Mouse (Mus musculus) fat pad, adult 2 months (tissue): ENCODE measurements at regions not wholly inside any gene's neighbourhood (a gene's known extent, or its start where the extent isn't known, plus 50 kb on each side); places are given as distances from the start of the nearest gene placed in this dataset.

Source experiments
- DNase-seq: peaks from one replicate; pipeline ENCODE4 v3.0.0-alpha.2; 2011; ENCODE audit warnings: low read depth, low spot score; ENCODE audit errors: extremely low read depth

DNA sequence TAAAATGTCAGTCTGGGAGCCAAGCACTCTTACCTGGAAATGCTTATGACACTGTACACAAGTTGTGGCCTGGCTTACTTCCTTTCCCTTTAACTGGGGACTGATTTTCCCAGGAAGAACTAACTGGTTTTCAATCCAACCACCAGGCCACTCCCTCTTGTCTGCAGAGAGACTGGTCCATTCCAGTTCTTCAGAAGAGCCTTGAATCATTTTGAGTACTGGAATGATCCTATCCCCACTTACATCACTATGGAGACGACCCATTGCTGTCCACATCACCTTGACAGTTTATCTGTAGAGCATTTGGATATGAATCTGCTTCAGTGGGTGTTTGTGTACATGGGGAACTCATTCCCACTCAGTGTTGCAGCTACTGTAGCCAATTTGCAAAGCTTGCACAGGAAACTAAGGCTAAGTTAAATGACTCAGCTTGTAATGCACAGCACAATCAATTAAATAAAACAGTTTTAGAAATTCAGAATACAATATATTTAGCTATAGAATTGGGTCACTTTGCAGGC lies 121.7 kb upstream of the Prep start:
- no peak for DNase-seq

DNA sequence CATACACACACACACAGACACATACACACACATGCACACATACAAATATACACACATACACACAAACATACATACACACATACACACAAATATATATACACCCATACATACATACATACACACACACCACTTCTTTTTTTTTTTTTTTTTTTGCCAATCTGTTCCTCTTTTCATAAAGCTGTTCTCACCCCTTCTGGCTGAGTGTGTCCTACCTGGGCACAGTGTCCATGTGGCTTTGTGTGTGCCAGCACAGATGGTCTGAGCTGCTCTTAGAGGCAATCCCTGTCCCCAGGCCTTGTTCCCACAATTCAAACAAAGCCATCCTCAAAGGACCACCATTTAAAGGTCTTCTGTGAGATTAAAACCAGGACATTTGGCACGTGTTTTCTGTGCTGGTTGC lies 127.6 kb upstream of the Prep start:
- DNase-seq = no peak

DNA sequence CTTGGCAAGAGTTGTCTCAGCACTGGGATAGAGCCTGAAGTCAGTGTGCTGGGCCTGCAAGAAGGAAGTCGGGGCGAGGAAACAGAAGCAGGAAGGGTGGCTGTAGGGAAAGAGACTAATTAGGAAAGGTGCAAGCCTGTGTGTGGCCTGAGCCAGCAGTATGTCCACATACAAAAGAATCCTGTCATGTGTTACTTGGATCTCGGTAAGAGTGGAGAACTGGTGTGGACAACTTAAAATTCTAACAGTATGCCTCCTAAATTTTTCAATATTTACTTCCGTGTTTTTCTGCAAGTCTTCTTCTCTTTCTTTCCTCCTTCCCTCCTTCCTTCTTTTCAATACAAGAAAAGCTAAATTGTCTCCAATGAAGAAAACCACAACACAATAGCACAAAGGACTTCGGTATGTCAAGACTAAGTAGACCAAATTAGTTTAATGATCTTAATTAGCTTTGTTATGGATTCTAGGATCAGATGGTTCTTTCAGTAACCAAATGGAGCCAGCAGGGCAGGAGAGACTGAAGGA lies 130.0 kb upstream of the Prep start:
- peak; percentile 31 for DNase-seq

DNA sequence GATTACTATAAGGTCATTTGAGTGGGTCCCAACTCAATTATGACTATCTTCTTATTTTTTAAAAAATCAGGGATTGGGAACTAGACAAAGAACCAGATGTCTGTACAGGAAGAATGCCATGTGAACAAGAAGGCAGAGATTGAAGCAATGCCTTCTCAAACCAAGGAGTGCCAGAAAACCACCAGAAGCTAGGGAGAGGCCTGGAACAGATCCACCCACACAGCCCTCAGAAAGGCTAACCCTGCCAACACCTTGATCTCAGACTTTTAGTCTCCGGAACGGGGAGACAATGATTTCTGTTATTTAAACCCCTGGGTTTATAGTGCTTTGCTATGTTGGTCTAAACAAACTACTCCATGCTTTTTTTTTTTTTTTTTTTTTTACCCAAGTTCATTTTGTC lies 136.2 kb upstream of the Prep start:
- no peak for DNase-seq

DNA sequence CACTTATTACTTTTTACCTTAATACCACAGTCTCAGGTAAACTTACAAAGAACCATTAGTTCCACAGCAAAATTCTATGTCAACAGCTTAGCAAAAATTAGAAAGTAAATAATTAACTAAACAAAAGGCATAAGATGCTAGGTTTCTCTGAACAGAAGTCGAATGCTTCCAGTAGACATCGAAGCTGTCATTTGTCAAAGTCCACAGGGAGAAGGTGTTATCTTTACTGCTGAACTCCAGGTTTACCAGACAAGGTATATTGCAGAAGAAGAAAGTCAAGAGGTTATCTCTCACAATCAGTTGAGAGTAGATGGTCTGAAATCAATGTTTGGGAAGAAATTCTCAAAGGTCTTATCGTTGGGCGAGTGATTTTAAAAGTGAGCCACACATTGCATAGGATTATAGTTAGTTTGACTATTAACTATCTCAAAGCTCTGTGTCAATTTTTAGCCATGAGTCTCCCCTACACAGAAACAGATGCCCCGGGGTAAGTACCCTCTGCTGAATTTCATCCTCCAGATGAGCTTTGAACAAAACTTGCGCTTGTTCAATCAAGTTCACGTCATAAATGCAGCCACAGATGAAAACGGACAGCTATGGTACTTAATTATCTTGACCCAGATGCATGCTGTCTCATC lies 153.1 kb upstream of the Prep start:
- DNase-seq = no peak

DNA sequence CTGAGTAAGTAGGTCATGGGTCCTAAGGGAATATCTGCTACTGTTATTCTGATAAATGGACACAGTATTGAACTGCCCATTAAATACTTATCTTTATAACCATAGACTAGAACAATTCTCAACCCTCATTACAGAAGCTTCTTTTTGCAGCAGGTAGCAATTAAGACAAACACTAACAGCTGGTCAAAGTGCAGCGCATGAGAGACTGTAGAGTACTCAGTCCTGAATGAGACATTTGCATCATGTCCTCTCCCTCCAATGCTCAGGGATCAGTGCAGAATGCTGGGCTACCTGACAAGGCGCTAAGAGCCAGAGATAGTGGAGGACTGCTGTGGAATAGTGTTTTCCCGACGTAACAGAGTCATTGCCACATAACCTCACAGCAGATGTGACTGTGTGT lies 162.5 kb upstream of the Prep start:
- no peak for DNase-seq

DNA sequence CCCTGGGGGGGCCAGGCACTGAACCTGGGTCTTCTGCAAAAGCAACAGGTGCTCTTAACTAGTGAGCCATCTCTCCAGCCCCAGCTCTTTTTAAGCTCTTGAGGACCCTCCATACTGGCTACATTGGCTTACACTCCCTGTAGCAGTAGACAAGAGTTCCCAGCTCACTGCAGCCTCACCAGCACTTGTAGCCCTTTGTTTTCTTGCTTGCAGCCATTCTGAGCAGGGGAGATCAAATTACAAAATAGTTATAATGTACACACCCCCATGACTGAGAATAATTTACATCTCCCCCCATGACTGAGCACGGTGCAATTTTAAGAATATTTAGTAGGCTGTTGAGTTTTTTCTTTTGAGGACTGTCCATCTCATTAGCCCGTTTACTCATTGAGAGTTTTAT lies 165.8 kb upstream of the Prep start:
- DNase-seq = no peak

DNA sequence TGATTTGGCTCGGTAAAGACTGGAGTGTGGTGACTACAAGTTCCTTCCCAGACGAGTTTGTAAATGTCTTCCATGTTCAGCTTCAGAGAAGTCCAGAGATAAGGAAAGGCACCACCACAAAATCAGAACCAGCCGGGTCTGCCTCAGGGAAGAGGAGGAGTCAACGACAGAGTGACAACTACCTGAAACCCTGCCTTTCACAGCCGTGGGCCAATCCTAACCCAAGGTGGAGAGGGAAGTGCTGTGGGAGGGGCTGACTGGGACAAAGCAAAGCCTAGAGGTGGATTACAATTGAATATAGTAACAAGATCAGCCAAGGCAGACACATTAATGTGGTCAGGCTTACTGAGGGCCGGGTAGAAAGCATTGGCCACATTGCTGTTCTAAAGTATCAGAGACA lies 174.9 kb upstream of the Prep start:
- DNase-seq = no peak

DNA sequence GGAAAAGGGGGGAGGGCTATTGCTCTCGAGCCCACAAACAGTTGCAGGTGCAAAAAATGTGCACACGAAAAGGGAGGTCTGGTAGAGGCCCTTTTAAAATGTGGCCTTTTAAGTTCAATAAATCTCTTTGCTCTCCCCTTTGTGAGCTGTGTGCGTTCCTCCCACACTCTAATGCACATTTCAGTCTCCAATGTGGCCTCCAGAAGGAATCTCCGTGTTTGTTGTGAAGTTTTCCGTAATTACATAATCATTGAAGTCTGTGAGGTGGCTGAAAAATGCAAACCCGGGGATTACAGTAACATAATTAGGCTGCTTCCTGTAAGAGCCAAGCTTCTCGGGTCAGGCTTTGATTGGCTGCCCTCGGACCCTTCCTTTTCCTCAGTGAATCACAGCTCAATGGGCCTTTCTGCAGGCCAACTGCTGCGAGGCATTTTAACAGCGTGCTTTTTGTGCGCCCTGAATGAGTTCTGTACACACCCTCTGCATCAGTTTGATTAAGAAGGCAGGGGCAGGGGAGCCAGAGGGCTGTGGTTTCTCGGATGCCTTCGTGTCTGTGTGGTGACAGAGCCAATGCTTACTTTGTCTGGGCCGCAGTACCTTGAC lies 179.8 kb upstream of the Prep start:
- DNase-seq = no peak

DNA sequence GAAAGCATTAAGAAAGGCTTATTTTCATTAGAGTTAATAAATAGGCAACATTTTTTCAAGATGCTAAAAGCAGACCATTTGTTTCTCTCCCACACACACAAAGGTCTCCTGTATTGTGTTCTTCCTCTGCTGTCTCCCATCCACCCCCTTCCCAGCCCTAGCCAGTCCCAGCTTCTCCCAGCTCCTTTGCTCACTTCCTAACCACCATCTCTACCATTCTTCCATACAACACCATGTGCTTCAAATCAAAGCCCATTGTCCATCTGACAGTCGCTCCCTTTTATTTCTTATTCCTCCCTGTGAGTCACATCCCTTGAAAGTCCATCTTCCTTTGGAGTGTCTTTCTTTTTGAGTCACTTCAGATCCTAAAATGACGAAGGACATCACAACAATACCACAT lies 185.0 kb upstream of the Prep start:
- no peak for DNase-seq

DNA sequence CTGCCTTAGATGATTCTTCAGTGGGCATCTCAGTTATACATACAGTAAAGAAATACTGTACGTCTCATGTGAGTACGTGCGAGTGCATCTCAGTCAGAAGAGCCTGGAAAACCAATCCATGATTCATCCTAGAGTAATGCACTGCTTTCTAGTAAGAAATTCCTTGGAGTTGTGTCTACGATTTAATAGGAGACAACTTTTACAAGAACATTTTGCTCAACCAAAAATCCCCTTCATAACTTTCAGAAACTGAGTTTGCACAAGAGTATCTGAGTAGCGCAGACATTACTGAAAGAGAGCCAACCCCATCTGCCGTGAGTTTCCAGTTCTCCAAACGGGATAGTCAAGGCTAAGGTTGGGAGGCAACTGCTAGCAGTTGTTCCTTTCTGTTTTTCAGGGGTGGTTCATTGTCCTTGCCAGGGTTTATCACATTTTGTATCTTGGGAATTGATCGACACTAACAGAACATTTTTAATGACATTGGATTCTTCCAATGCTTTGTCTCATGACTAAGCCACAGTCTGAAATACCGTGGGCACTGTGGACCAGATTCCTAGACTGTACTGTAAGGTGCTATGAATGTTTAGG lies 189.8 kb upstream of the Prep start:
- DNase-seq = peak; percentile 56

DNA sequence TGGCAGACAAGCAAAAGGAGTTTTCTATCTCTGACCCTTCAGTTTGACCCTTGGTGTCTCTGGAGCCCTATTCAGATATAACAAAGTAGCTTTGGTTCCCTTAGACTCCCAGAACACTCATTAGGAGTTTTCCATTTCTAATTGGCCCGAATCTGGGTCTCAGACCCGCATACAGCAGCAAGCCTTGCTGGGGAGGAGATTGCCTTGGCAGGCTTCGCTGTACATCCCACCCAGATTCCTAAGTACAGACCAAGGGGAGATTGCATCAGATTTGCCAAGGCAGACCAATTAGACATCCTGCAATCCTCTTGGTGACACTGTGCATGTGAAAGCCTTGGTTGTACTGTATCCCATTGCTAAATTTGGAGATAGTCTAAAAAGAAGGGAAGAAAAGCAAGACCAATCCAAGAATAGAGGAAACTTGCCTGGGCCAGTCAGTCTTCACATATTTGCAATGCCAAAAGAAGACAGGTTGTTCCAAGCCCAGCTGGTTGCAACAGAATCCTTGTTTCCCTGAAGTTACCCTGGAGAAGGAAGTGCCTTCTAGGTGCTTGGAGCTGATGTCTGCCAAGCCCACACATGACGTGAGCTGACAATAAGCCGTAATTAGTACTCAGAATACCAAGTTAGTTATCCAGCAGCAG lies 193.2 kb upstream of the Prep start:
- DNase-seq = peak; percentile 85

DNA sequence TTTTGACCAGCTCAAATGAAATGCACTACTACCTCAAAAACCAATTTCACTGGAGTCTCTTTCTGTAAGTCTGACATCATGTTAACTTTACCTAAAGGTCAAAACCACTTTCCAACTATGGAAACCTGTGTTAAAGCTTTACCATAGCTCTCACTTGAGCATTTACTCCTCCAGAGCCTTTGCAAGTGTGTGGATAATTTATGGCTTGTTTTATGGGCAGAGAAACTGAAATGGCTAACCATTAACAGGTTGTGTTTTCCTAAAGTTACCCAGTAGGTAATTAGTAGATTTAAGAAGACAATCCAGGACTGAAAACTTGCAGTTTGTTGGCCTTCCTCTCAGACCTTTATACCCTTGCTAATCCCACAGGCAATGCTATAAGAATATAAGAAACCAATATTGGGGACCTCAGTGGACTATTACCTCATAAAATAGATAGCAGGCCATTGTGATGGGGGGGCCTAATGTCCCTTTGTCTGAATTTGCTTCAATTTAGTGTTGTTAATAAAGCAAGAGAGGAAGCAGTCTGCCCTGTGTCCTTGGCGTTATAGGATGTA lies 202.7 kb upstream of the Prep start:
- no peak for DNase-seq

DNA sequence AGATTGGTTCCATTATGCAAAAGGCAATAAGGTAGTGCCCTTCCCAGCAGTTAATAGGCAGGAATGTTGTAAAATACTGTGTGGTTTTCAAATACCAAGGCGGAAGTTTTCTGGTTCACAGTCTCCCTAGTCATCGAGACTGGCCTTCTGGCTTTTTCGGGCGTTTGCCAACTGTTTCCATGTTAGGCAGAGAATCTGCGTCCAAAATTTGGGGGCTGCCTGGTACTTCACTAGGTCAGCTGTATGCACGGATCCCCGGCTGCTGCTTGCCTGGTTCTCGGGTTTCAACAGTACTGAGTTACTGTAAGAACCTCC lies 204.7 kb upstream of the Prep start:
- no peak for DNase-seq

DNA sequence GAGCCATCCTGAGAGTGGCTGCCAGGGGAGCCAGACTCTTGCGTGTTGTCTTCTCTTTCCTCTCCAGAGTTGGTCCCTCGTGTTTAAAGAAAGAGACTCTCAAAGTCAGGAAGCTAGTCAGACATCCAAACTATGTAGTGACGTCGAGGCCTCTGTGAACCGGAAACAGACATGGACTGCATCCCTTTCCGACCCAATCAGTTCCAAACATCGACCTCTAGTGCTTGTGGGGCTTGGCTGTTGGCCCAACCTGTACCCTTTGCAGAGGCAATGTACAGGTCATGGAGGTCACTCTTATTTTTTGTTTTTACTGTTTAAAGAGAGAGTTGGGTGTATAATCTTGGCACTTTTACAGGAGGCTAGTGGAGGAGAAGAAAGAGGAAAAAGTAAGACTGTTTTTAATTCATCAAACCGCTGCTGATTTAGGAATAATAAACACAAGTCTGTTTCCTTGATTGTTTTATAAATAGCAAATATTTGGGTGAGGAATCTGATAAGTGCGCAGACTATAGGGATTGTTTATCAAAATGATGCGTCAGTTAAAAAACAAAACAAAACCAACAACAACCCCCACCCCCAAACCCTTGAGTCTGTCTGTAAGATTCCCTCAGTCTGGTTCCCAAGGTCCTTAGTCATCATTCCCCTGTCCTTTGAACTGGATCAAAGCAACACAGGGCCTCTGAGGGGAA lies 205.2 kb upstream of the Prep start:
- DNase-seq = no peak

DNA sequence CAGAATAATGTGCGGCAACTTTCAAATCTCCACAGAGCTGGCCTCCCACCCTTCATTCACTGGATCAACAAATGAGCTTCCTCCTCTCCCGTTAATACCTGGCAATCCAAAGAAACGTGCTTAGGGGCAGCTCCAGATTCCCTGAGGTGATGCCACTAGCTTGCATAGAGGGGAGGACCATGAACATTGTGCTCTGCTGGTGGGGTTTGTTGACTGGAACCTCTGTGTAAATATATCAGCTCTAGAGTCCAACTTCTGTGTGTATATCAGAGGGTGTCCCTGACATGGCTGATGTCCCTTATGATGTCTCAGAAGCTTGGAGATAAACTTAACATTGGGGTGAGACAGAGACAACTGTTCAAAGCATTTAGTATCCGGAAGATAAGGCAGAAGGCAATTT lies 209.6 kb upstream of the Prep start:
- no peak for DNase-seq

DNA sequence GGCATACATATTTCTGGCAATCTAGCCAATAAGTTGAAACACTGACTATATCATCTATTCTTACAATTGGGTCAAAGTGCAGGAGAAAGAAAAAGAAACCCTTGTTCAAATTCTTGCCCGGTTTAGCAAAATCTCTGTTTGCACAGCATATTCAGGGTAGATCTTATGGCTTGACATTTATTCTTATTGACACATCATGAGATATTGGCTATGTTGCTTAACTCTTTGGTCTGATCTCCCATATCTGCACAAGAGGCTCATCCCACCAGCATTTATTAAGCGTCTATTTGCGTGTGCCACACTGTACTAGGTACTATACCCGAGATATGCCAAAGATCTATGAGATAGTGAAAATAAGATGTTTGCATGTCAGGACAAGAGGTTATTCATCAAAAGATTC lies 212.9 kb upstream of the Prep start:
- DNase-seq = no peak

DNA sequence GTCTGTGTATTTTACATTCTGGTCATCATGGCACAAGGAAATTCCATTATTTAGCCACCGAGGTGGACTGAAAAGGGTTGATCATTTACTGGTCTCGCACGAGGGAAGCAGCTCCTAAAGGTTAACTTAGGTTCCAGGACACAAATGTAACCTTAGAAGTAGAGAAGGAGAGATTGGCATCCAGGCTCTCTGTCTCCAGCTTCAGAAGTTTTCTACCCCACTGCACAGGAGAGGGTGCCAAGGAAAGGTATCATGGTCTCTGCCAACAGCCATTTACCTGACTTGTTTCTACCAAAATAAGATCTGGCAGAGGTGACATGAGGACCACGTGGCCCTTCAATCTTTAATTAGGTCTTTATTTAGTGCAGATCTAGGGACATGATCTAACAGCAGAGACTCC lies 218.0 kb upstream of the Prep start:
- DNase-seq = no peak

DNA sequence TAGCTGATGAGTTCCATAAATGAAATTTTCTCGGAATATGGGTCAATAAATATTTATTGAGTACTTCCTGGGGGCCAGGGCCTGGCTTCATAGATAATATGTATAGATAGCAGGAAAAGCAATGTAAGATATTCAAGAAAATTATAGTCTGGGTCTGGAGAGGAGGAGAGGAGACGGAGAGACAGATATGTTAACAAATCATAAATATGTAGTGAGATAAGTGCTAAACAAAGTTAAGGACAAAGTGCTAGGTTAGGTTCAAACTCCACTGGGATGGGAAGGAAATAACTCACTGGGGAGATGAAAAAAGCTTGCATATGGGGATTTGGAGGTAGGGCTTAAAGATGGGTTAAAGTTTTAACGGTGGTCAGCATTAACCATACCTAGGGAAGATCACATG lies 220.2 kb upstream of the Prep start:
- DNase-seq = no peak

DNA sequence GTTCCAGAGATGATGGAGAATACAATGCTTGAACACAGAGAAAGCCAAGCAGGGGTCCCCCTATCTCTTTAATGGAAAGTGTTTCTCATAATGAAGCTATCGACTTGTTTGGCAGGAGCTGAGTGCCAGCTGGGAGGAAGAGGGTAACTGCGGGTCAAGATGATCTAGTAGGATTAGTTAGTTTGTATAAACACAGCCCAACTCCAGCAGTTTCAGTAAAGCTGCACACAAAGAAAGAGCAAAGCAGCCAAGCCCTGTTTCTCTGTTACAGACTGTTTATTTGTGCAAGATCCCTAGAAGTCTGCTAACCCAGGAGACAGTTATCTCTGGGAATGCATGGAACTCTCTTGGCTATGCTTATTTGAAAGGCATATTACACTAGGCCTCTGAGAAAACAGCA lies 220.9 kb upstream of the Prep start:
- no peak for DNase-seq

DNA sequence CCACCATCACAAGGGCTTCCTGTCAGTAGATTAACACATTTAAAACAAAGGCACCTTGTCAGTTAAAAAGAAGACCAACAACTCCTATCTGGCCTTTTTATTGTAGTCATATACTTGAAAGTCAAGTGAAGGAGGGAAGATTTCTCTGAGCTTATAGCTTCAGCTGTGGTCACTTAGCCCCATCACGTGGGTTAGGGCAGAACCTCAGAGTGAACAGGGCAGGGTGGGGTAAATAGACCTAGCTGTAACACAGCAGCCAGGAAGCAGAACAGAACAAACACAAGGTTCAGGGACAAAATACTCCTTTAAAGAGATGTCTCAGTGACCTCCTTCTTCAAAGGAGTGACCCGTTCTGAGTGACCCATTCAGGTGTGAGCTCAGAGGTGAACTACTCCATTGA lies 226.6 kb upstream of the Prep start:
- DNase-seq = no peak
